Mouse (Mus musculus) midbrain, embryonic 16.5 days (tissue): ENCODE data around the gene Gm45717. TPM values are rescaled to one million over a fixed set of nuclear protein-coding genes. Genes with fewer than 3 reads are reported as not detected.
A peak's percentile ranks its signal among the peaks of the same experiment; 100 is the strongest.

ENCODE experiments used
- ATAC-seq: fragments of 200-750 bp; cut with Nextera tagmentation; 2 replicates; pipeline ENCODE4 v1.8.0; 2017; ENCODE audit warnings: moderate TSS enrichment
- H3K27ac ChIP-seq: fragments of 300-500 bp; sonication (generic); 2 replicates; pipeline ENCODE4 v1.5.1; 2014; ENCODE audit warnings: mild to moderate bottlenecking, low read length, mixed read lengths
- H3K27me3 ChIP-seq: fragments of 300-500 bp; sonication (generic); 2 replicates; pipeline ENCODE4 v1.6.1; 2014; ENCODE audit warnings: low read depth, low read length, mixed read lengths; ENCODE audit not compliant: control insufficient read depth, insufficient read depth
- H3K36me3 ChIP-seq: fragments of 300-500 bp; sonication (generic); 2 replicates; pipeline ENCODE4 v1.6.1; 2014; ENCODE audit warnings: mild to moderate bottlenecking, low read length, moderate library complexity, mixed read lengths; ENCODE audit not compliant: control insufficient read depth, insufficient read depth
- H3K4me1 ChIP-seq: fragments of 300-500 bp; sonication (generic); 2 replicates; pipeline ENCODE4 v1.6.1; 2014; ENCODE audit warnings: mild to moderate bottlenecking, low read length, mixed read lengths; ENCODE audit not compliant: control insufficient read depth, insufficient read depth
- H3K4me2 ChIP-seq: fragments of 300-500 bp; sonication (generic); 2 replicates; pipeline ENCODE4 v1.6.1; 2014; ENCODE audit warnings: mild to moderate bottlenecking, low read length, mixed read lengths
- H3K4me3 ChIP-seq: fragments of 300-500 bp; sonication (generic); 2 replicates; pipeline ENCODE4 v1.5.1; 2014; ENCODE audit warnings: low read depth, mild to moderate bottlenecking, low read length, moderate library complexity, mixed read lengths
- H3K9ac ChIP-seq: fragments of 300-500 bp; sonication (generic); 2 replicates; pipeline ENCODE4 v1.6.1; 2014; ENCODE audit warnings: low read depth, low read length, mixed read lengths
- H3K9me3 ChIP-seq: fragments of 300-500 bp; sonication (generic); replicated peaks from 2 replicates; pipeline ENCODE4 v1.6.1; 2014; ENCODE audit warnings: mild to moderate bottlenecking, low read length, mixed read lengths; ENCODE audit not compliant: control insufficient read depth, poor library complexity, severe bottlenecking
- WGBS: fragments of 180-500 bp; shearing (Covaris S2); extraction: QIAGEN DNeasy Blood & Tissue Kit; methylation state at CpG from one replicate; pipeline ENCODE4 v1.1.7; 2014; 5-methylcytosine and 5-hydroxymethylcytosine counted together
- polyA plus RNA-seq: library from polyadenylated mRNA; unstranded; fragments of >200 nt; fragmentation: Nextera tagmentation; extraction: Ambion mirVana; gene quantifications from 2 replicates; pipeline ENCODE4 v1.2.1, GENCODE M21; 2015

Gene Gm45717
- polyA plus RNA-seq, 1 experiment from 2014 or later = not detected

- H3K9me3 ChIP-seq = no peaks in the 10 kb centered on the region
- no peaks in the 10 kb centered on the region for H3K4me1 ChIP-seq
- H3K36me3 ChIP-seq = no peaks in the 10 kb centered on the region
- no peak for ATAC-seq
- no peak overlapping the region for H3K9ac ChIP-seq
- H3K27me3 ChIP-seq = no peaks in the 10 kb centered on the region
- no peak overlapping the region for H3K27ac ChIP-seq
- no peak overlapping the region for H3K4me3 ChIP-seq
- WGBS = 95% methylated on average over 6 of the region's 6 CpGs
- H3K4me2 ChIP-seq = no peak overlapping the region
Measured at GRCm38 (mm10) chr7:140949255-140949654, 6.5 kb downstream of the Gm45717 start.

GRCm38 (mm10) chr7:140948161-140948560 is 7.6 kb downstream of the Gm45717 start:
- no peaks in the 10 kb centered on the region for H3K9me3 ChIP-seq
- 92% methylated on average over 8 of the region's 8 CpGs for WGBS
- no peak overlapping the region for H3K9ac ChIP-seq
- no peaks in the 10 kb centered on the region for H3K27me3 ChIP-seq
- no peak overlapping the region for H3K4me3 ChIP-seq
- no peaks in the 10 kb centered on the region for H3K4me1 ChIP-seq
- no peak for ATAC-seq
- no peak overlapping the region for H3K27ac ChIP-seq
- no peaks in the 10 kb centered on the region for H3K36me3 ChIP-seq
- H3K4me2 ChIP-seq = no peak overlapping the region

- no peak overlapping the region for H3K4me3 ChIP-seq
- no peaks in the 10 kb centered on the region for H3K4me1 ChIP-seq
- H3K4me2 ChIP-seq = no peak overlapping the region
- H3K27me3 ChIP-seq = no peaks in the 10 kb centered on the region
- no peaks in the 10 kb centered on the region for H3K9me3 ChIP-seq
- 71% methylated on average over 7 of the region's 7 CpGs for WGBS
- H3K9ac ChIP-seq = no peak overlapping the region
- H3K27ac ChIP-seq = no peak overlapping the region
- no peaks in the 10 kb centered on the region for H3K36me3 ChIP-seq
- no peak for ATAC-seq
Measured at GRCm38 (mm10) chr7:140946980-140947379, 8.8 kb downstream of the Gm45717 start.

DNA sequence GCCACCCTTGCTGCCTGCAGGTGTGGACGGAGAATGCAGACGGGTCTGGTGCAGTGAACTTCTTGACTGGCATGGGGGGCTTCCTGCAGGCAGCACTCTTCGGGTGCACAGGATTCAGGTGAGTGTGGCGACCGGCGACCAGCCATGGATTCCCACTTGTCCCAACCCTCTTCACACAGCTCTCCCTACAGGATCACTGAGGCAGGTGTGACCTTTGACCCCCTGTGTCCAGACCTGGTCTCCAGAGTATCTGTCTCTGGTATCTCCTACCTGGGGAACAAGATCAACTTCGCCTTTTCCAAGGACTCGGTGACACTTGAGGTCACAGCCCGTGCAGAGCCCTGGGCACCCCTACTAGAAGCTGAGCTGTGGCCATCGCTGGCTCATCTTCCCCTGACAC is 9.4 kb downstream of the Gm45717 start:
- no peak for ATAC-seq
- Histone ChIP-seq H3K27me3 (no peaks in the 10 kb centered on the region), H3K9ac (no peak overlapping the region), H3K36me3 (no peaks in the 10 kb centered on the region), H3K27ac (no peak overlapping the region), H3K4me1 (no peaks in the 10 kb centered on the region), H3K4me3 (no peak overlapping the region), H3K4me2 (no peak overlapping the region), H3K9me3 (no peaks in the 10 kb centered on the region)
- WGBS = 95% methylated on average over 10 of the region's 10 CpGs

GRCm38 (mm10) chr7:140945247-140945646 is 10.5 kb downstream of the Gm45717 start:
- no peaks in the 10 kb centered on the region for H3K4me1 ChIP-seq
- no peaks in the 10 kb centered on the region for H3K36me3 ChIP-seq
- no peaks in the 10 kb centered on the region for H3K27me3 ChIP-seq
- no peak overlapping the region for H3K27ac ChIP-seq
- no peak overlapping the region for H3K4me3 ChIP-seq
- WGBS = 86% methylated on average over 5 of the region's 5 CpGs
- H3K4me2 ChIP-seq = no peak overlapping the region
- no peaks in the 10 kb centered on the region for H3K9me3 ChIP-seq
- no peak overlapping the region for H3K9ac ChIP-seq
- ATAC-seq = no peak

- no peaks in the 10 kb centered on the region for H3K27me3 ChIP-seq
- H3K4me2 ChIP-seq = no peak overlapping the region
- no peak overlapping the region for H3K9ac ChIP-seq
- no peaks in the 10 kb centered on the region for H3K9me3 ChIP-seq
- no peaks in the 10 kb centered on the region for H3K4me1 ChIP-seq
- H3K4me3 ChIP-seq = no peak overlapping the region
- H3K27ac ChIP-seq = no peak overlapping the region
- 93% methylated on average over 7 of the region's 7 CpGs for WGBS
- ATAC-seq = no peak
- no peaks in the 10 kb centered on the region for H3K36me3 ChIP-seq
Measured at GRCm38 (mm10) chr7:140944236-140944635, 11.5 kb downstream of the Gm45717 start.

GRCm38 (mm10) chr7:140943356-140943755 is 12.4 kb downstream of the Gm45717 start:
- 88% methylated on average over 4 of the region's 4 CpGs for WGBS
- Histone ChIP-seq H3K27me3 (no peaks in the 10 kb centered on the region), H3K27ac (no peak overlapping the region), H3K36me3 (no peaks in the 10 kb centered on the region), H3K9me3 (no peaks in the 10 kb centered on the region), H3K4me3 (no peak overlapping the region), H3K9ac (no peak overlapping the region), H3K4me2 (no peak overlapping the region), H3K4me1 (no peaks in the 10 kb centered on the region)
- ATAC-seq = no peak

DNA sequence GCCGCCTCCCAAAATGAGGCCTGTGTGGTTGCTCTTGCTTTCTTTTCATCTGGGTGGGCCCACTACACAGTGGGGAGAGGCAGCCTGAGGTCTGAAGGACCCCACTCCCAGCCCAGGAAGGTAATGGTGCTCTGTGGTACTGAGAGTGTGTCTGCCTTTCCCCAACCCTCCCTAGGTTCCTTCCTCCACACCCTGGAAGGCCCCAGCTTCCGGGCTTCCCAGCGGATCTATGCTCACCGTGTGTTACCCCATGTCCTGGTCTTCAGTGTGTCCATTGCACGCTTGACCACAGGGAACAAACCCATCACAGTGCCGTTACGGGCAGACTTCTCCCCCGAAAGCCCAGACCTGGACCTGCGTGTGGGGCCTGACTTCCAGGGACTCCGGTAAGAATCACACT is 12.9 kb downstream of the Gm45717 start:
- Histone ChIP-seq H3K9me3 (no peaks in the 10 kb centered on the region), H3K4me2 (no peak overlapping the region), H3K27me3 (no peaks in the 10 kb centered on the region), H3K9ac (no peak overlapping the region), H3K4me1 (no peaks in the 10 kb centered on the region), H3K36me3 (no peaks in the 10 kb centered on the region), H3K4me3 (no peak overlapping the region), H3K27ac (no peak overlapping the region)
- WGBS = 95% methylated on average over 10 of the region's 10 CpGs
- no peak for ATAC-seq

GRCm38 (mm10) chr7:140942341-140942740 is 13.4 kb downstream of the Gm45717 start:
- 67% methylated on average over 9 of the region's 9 CpGs for WGBS
- H3K4me1 ChIP-seq = no peaks in the 10 kb centered on the region
- H3K9ac ChIP-seq = peak overlapping the region; percentile 63; the same call in 1 of the 2 replicates
- H3K9me3 ChIP-seq = no peaks in the 10 kb centered on the region
- no peak overlapping the region for H3K27ac ChIP-seq
- H3K4me2 ChIP-seq = peak overlapping the region; percentile 48
- H3K27me3 ChIP-seq = no peaks in the 10 kb centered on the region
- no peaks in the 10 kb centered on the region for H3K36me3 ChIP-seq
- peak overlapping the region; percentile 35; the same call in 1 of the 2 replicates for H3K4me3 ChIP-seq
- ATAC-seq = no peak
